Mouse (Mus musculus) limb, embryonic 11.5 days (tissue): ENCODE results near the gene Gatad1. TPM values are rescaled to one million over a fixed set of nuclear protein-coding genes. Genes with fewer than 3 reads are reported as not detected.

Experiments
- ATAC-seq: fragments of 200-750 bp; cut with Nextera tagmentation; 2 replicates; pipeline ENCODE4 v1.8.0; 2017; ENCODE audit warnings: low read depth; ENCODE audit not compliant: insufficient number of reproducible peaks, low FRiP score, low TSS enrichment
- DNase-seq: peaks from one replicate; pipeline ENCODE4 v3.0.0-alpha.2; 2015; ENCODE audit warnings: low spot score
- H3K27ac ChIP-seq: fragments of 300-500 bp; sonication (generic); replicated peaks from 2 replicates; pipeline ENCODE4 v1.5.1; 2014; ENCODE audit warnings: low read depth, mild to moderate bottlenecking, low read length
- H3K27me3 ChIP-seq: fragments of 300-500 bp; sonication (generic); 2 replicates; pipeline ENCODE4 v1.6.1; 2014; ENCODE audit warnings: mild to moderate bottlenecking, low read length, mixed read lengths; ENCODE audit not compliant: control insufficient read depth, insufficient read depth
- H3K36me3 ChIP-seq: fragments of 300-500 bp; sonication (generic); 2 replicates; pipeline ENCODE4 v1.6.1; 2014; ENCODE audit warnings: mild to moderate bottlenecking, low read length, moderate library complexity, mixed read lengths; ENCODE audit not compliant: control insufficient read depth, insufficient read depth
- H3K4me1 ChIP-seq: fragments of 300-500 bp; sonication (generic); 2 replicates; pipeline ENCODE4 v1.6.1; 2014; ENCODE audit warnings: low read length, mixed read lengths; ENCODE audit not compliant: control insufficient read depth, insufficient read depth
- H3K4me2 ChIP-seq: fragments of 300-500 bp; sonication (generic); 2 replicates; pipeline ENCODE4 v1.6.1; 2014; ENCODE audit warnings: low read depth, mild to moderate bottlenecking, moderate library complexity; ENCODE audit not compliant: severe bottlenecking
- H3K4me3 ChIP-seq: fragments of 300-500 bp; sonication (generic); 2 replicates; pipeline ENCODE4 v1.5.1; 2014; ENCODE audit warnings: low read depth, low read length
- H3K9ac ChIP-seq: fragments of 300-500 bp; sonication (generic); 2 replicates; pipeline ENCODE4 v1.6.1; 2014; ENCODE audit warnings: mild to moderate bottlenecking, low read length
- H3K9me3 ChIP-seq: fragments of 300-500 bp; sonication (generic); 2 replicates; pipeline ENCODE4 v1.6.1; 2016; ENCODE audit warnings: low read length; ENCODE audit not compliant: control insufficient read depth
- WGBS: fragments of 180-500 bp; shearing (Covaris S2); extraction: QIAGEN DNeasy Blood & Tissue Kit; methylation state at CpG from one replicate; pipeline ENCODE4 v1.1.7; 2014; 5-methylcytosine and 5-hydroxymethylcytosine counted together
- polyA plus RNA-seq: library from polyadenylated mRNA; unstranded; fragments of >200 nt; fragmentation: Nextera tagmentation; extraction: Ambion mirVana; gene quantifications from 2 replicates; pipeline ENCODE4 v1.2.1, GENCODE M21; 2014

The Gatad1 gene
- polyA plus RNA-seq, 1 experiment from 2014 or later = 71.3 TPM

GRCm38 (mm10) chr5:3647708-3648121, 9.3 kb downstream of the Gatad1 start:
- WGBS = 0% methylated on average over 16 of the region's 46 CpGs
- peak overlapping the region; percentile 88 for H3K4me3 ChIP-seq
- DNase-seq = peak; percentile 92
- H3K4me1 ChIP-seq = peaks cover 5% of the 10 kb centered on the region; the same call in 1 of the 2 replicates
- peak overlapping the region; percentile 86 for H3K27ac ChIP-seq
- H3K9ac ChIP-seq = peak overlapping the region; percentile 88
- no peaks in the 10 kb centered on the region for H3K36me3 ChIP-seq
- H3K27me3 ChIP-seq = no peaks in the 10 kb centered on the region
- peak; percentile 96 for ATAC-seq
- H3K4me2 ChIP-seq = peak overlapping the region; percentile 47
- no peaks in the 10 kb centered on the region for H3K9me3 ChIP-seq

- H3K4me1 ChIP-seq = peaks cover 5% of the 10 kb centered on the region; the same call in 1 of the 2 replicates
- H3K27me3 ChIP-seq = no peaks in the 10 kb centered on the region
- H3K9me3 ChIP-seq = no peaks in the 10 kb centered on the region
- peak overlapping the region; percentile 86 for H3K27ac ChIP-seq
- H3K36me3 ChIP-seq = no peaks in the 10 kb centered on the region
- H3K4me3 ChIP-seq = peak overlapping the region; percentile 88
- WGBS = 0% methylated on average over 36 of the region's 60 CpGs
- DNase-seq (peak; percentile 67), ATAC-seq (peak; percentile 74)
- H3K4me2 ChIP-seq = peak overlapping the region; percentile 47
- peak overlapping the region; percentile 88 for H3K9ac ChIP-seq
These were observed 9.8 kb downstream of the Gatad1 start for GRCm38 (mm10) chr5:3646991-3647707.

GRCm38 (mm10) chr5:3646539-3646938, 10.4 kb downstream of the Gatad1 start:
- Histone ChIP-seq H3K9me3 (no peaks in the 10 kb centered on the region), H3K4me1 (peaks cover 5% of the 10 kb centered on the region; the same call in 1 of the 2 replicates), H3K36me3 (no peaks in the 10 kb centered on the region; the same call in 1 of the 2 replicates), H3K27ac (no peak overlapping the region), H3K4me3 (peak overlapping the region; percentile 88), H3K9ac (peak overlapping the region; percentile 49; the same call in 1 of the 2 replicates), H3K4me2 (peak overlapping the region; percentile 47), H3K27me3 (no peaks in the 10 kb centered on the region)
- ATAC-seq (no peak), DNase-seq (no peak)
- WGBS = 31% methylated on average over 6 of the region's 6 CpGs

- Histone ChIP-seq H3K9ac (no peak overlapping the region), H3K4me2 (no peak overlapping the region; the same call in 1 of the 2 replicates), H3K27ac (no peak overlapping the region), H3K4me1 (peaks cover 5% of the 10 kb centered on the region; the same call in 1 of the 2 replicates), H3K27me3 (no peaks in the 10 kb centered on the region), H3K36me3 (no peaks in the 10 kb centered on the region; the same call in 1 of the 2 replicates), H3K4me3 (no peak overlapping the region), H3K9me3 (no peaks in the 10 kb centered on the region)
- ATAC-seq = no peak
- 55% methylated on average over 6 of the region's 6 CpGs for WGBS
- DNase-seq = no peak
These were observed 11.7 kb downstream of the Gatad1 start for GRCm38 (mm10) chr5:3645326-3645725.

GRCm38 (mm10) chr5:3644621-3645020, 12.4 kb downstream of the Gatad1 start:
- Histone ChIP-seq H3K4me1 (peaks cover 5% of the 10 kb centered on the region; the same call in 1 of the 2 replicates), H3K36me3 (peaks cover under 1% of the 10 kb centered on the region; the same call in 1 of the 2 replicates), H3K9ac (no peak overlapping the region), H3K9me3 (no peaks in the 10 kb centered on the region), H3K27me3 (no peaks in the 10 kb centered on the region), H3K4me2 (no peak overlapping the region), H3K4me3 (no peak overlapping the region), H3K27ac (no peak overlapping the region)
- 94% methylated on average over 6 of the region's 6 CpGs for WGBS
- DNase-seq (no peak), ATAC-seq (no peak)

- Histone ChIP-seq H3K9ac (no peak overlapping the region), H3K9me3 (no peaks in the 10 kb centered on the region), H3K4me1 (peaks cover 3% of the 10 kb centered on the region; the same call in 1 of the 2 replicates), H3K27me3 (no peaks in the 10 kb centered on the region), H3K4me3 (no peak overlapping the region), H3K27ac (no peak overlapping the region), H3K36me3 (peaks cover 5% of the 10 kb centered on the region; the same call in 1 of the 2 replicates), H3K4me2 (no peak overlapping the region)
- no peak for ATAC-seq
- DNase-seq = no peak
- 83% methylated on average over 8 of the region's 8 CpGs for WGBS
These were observed 21.7 kb downstream of the Gatad1 start for GRCm38 (mm10) chr5:3635286-3635685.

- ATAC-seq (no peak), DNase-seq (peak; percentile 29)
- peaks cover 3% of the 10 kb centered on the region; the same call in 1 of the 2 replicates for H3K4me1 ChIP-seq
- H3K27me3 ChIP-seq = no peaks in the 10 kb centered on the region
- H3K9ac ChIP-seq = no peak overlapping the region
- H3K36me3 ChIP-seq = peaks cover 3% of the 10 kb centered on the region; the same call in 1 of the 2 replicates
- no peak overlapping the region for H3K4me3 ChIP-seq
- no peak overlapping the region for H3K27ac ChIP-seq
- no peak overlapping the region for H3K4me2 ChIP-seq
- no peaks in the 10 kb centered on the region for H3K9me3 ChIP-seq
- 64% methylated on average over 4 of the region's 4 CpGs for WGBS
These were observed 23.0 kb downstream of the Gatad1 start for GRCm38 (mm10) chr5:3633951-3634350.

- H3K4me1 ChIP-seq = peaks cover 3% of the 10 kb centered on the region; the same call in 1 of the 2 replicates
- WGBS = 91% methylated on average over 13 of the region's 13 CpGs
- no peaks in the 10 kb centered on the region for H3K9me3 ChIP-seq
- no peak overlapping the region for H3K27ac ChIP-seq
- H3K9ac ChIP-seq = no peak overlapping the region
- ATAC-seq (no peak), DNase-seq (no peak)
- H3K4me2 ChIP-seq = no peak overlapping the region
- no peak overlapping the region for H3K4me3 ChIP-seq
- H3K27me3 ChIP-seq = no peaks in the 10 kb centered on the region
- peaks cover 3% of the 10 kb centered on the region; the same call in 1 of the 2 replicates for H3K36me3 ChIP-seq
These were observed 23.7 kb downstream of the Gatad1 start for GRCm38 (mm10) chr5:3633315-3633714.
